Mouse (Mus musculus) heart, embryonic 13.5 days (tissue): ENCODE measurements at regions not wholly inside any gene's neighbourhood (a gene's known extent, or its start where the extent isn't known, plus 50 kb on each side); places are given as distances from the start of the nearest gene placed in this dataset.

Experiments used
- ATAC-seq: fragments of 200-750 bp; cut with Nextera tagmentation; 2 replicates; pipeline ENCODE4 v1.8.0; 2017; ENCODE audit warnings: moderate TSS enrichment; ENCODE audit not compliant: insufficient number of reproducible peaks, low FRiP score, low TSS enrichment; ENCODE audit errors: extremely low read depth
- H3K27ac ChIP-seq: fragments of 300-500 bp; sonication (generic); replicated peaks from 2 replicates; pipeline ENCODE4 v1.5.1; 2015; ENCODE audit warnings: moderate library complexity, mild to moderate bottlenecking, inconsistent platforms
- H3K27me3 ChIP-seq: fragments of 300-500 bp; sonication (generic); replicated peaks from 2 replicates; pipeline ENCODE4 v1.6.1; 2015; ENCODE audit warnings: mild to moderate bottlenecking, inconsistent platforms
- H3K36me3 ChIP-seq: fragments of 300-500 bp; sonication (generic); 2 replicates; pipeline ENCODE4 v1.6.1; 2015; ENCODE audit warnings: mild to moderate bottlenecking, inconsistent platforms
- H3K4me1 ChIP-seq: fragments of 300-500 bp; sonication (generic); 2 replicates; pipeline ENCODE4 v1.6.1; 2015; ENCODE audit warnings: inconsistent platforms
- H3K4me2 ChIP-seq: fragments of 300-500 bp; sonication (generic); 2 replicates; pipeline ENCODE4 v1.6.1; 2015; ENCODE audit warnings: inconsistent platforms, mild to moderate bottlenecking, moderate library complexity
- H3K4me3 ChIP-seq: fragments of 300-500 bp; sonication (generic); 2 replicates; pipeline ENCODE4 v1.5.1; 2015; ENCODE audit warnings: moderate library complexity, mild to moderate bottlenecking, inconsistent platforms
- H3K9ac ChIP-seq: fragments of 300-500 bp; sonication (generic); 2 replicates; pipeline ENCODE4 v1.6.1; 2015; ENCODE audit warnings: inconsistent platforms, mild to moderate bottlenecking, moderate library complexity
- H3K9me3 ChIP-seq: fragments of 300-500 bp; sonication (generic); 2 replicates; pipeline ENCODE4 v1.6.1; 2016; ENCODE audit warnings: inconsistent platforms
- WGBS: fragments of 180-500 bp; shearing (Covaris S2); methylation state at CpG from one replicate; pipeline ENCODE4 v1.1.7; 2015; ENCODE audit warnings: mixed read lengths; 5-methylcytosine and 5-hydroxymethylcytosine counted together

DNA sequence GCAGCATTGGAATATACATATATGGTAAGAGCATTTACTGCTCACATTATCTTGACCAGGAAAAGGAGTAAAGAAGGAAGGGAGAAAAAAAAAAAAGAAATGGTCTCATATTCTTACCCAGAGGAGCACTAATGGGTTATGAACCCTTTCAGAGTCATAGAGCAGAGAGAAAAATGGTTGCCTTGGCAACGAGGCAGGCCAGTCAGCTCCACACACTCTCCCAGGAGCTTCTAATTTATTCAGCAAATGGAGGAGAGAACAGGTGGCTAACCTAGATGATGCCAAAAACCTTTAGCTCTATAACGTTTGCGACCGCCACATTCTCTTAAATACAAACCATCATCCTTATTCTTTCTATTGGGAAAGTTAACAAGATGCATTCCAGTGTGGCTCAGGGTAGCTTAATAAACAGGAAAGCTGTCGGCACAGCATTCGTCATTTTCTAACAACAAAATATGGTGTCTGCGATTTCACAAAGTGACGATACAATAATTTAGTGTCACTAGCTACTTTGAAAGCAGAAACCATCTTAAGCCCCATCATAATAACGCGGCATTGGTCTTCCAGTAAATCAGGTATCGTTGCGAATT lies 394.1 kb downstream of the Basp1 start:
- no peak overlapping the region for H3K4me3 ChIP-seq
- peaks cover 2% of the 10 kb centered on the region; the same call in 1 of the 2 replicates for H3K9me3 ChIP-seq
- H3K4me2 ChIP-seq = no peak overlapping the region
- no peak overlapping the region for H3K27ac ChIP-seq
- no peak overlapping the region for H3K9ac ChIP-seq
- ATAC-seq = no peak
- no peaks in the 10 kb centered on the region for H3K36me3 ChIP-seq
- 80% methylated on average over 12 of the region's 12 CpGs for WGBS
- no peaks in the 10 kb centered on the region for H3K4me1 ChIP-seq
- H3K27me3 ChIP-seq = no peaks in the 10 kb centered on the region

DNA sequence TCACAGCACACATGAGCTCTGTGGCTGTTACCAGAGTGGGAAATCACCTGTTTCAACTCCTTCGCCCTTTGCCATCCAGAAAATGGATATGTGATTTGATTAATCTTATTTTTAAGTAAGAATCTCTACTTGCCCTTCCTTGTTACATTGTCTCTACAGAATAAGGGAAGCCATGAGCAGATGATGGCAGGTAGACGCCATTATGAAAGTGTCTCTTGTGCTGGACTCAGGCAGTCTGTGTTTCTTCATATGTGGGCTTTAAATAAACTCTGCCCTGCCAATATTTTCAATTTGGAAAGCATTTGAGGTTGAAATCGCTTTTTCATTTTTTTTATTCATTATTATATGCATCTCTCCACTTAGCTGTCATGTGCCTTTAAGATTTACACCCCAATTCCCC lies 394.6 kb downstream of the Basp1 start:
- 65% methylated on average over 3 of the region's 3 CpGs for WGBS
- H3K9ac ChIP-seq = no peak overlapping the region
- no peak overlapping the region for H3K4me2 ChIP-seq
- peaks cover 2% of the 10 kb centered on the region; the same call in 1 of the 2 replicates for H3K9me3 ChIP-seq
- ATAC-seq = no peak
- no peaks in the 10 kb centered on the region for H3K4me1 ChIP-seq
- H3K27me3 ChIP-seq = no peaks in the 10 kb centered on the region
- H3K4me3 ChIP-seq = no peak overlapping the region
- H3K36me3 ChIP-seq = no peaks in the 10 kb centered on the region
- no peak overlapping the region for H3K27ac ChIP-seq

DNA sequence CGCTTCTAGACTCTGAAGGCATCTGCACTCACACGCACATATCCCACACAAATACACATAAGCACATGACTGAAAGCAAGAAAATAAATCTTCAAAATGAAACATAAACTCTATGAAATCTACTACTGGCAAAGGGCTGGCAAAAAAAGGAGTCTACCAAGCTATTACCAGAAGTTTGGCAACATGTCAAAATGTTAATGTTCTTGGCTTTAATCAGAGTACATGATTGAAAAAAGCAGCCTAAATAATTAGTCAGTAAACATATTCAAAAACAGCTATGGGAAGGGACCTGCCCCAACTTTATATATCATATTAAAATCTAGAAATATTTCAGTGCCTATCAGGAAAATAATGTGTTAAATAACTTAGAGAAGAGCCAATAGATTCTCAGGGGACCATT lies 405.8 kb downstream of the Basp1 start:
- no peak overlapping the region for H3K4me3 ChIP-seq
- H3K4me1 ChIP-seq = no peaks in the 10 kb centered on the region
- 90% methylated on average over 2 of the region's 2 CpGs for WGBS
- no peak overlapping the region for H3K4me2 ChIP-seq
- no peak overlapping the region for H3K27ac ChIP-seq
- H3K36me3 ChIP-seq = no peaks in the 10 kb centered on the region
- H3K27me3 ChIP-seq = no peaks in the 10 kb centered on the region
- no peak overlapping the region for H3K9ac ChIP-seq
- ATAC-seq = no peak
- H3K9me3 ChIP-seq = 0 out of 2 replicates have a peak, but pooled peaks cover 4% of the 10 kb centered on the region

DNA sequence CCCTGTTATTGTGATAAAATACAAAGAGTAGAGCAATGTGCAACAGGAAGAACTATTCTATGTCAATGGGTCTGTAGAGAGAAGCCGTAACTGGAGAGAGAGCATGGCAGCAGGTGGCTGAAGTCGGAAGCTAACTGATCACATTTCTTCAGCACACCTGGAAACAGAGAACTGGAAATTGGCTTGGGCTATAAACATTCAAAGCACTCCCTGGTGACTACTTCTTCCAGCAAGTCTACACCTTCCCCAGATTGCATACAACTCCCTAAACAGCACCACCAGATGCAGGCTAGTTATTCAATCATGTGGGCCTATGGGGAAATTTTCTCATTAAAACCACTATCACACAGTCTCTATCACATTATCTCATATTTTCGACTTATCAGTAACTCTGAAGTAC lies 413.4 kb downstream of the Basp1 start:
- H3K9ac ChIP-seq = no peak overlapping the region
- H3K9me3 ChIP-seq = no peaks in the 10 kb centered on the region
- H3K4me3 ChIP-seq = no peak overlapping the region
- H3K27me3 ChIP-seq = no peaks in the 10 kb centered on the region
- no peaks in the 10 kb centered on the region for H3K36me3 ChIP-seq
- no peak overlapping the region for H3K4me2 ChIP-seq
- no peak overlapping the region for H3K27ac ChIP-seq
- ATAC-seq = no peak
- WGBS = 76% methylated on average over 3 of the region's 3 CpGs
- H3K4me1 ChIP-seq = no peaks in the 10 kb centered on the region

DNA sequence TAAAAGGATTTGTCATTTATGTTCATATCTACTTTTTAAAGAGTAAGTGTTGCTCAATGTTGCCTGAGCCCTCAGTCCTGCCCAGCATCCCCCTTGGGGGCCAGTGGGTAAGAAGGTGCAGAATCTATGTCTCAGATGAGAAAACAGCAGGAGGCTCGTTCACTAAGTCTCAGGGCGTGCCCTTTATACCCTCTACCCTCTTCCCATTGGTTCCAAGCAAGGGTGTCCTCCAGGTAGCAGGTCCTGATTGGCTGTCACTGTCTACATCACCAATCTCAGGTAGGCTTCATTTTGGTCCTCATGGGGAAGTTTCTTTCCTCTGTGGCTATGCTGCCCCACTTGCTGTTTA lies 420.3 kb downstream of the Basp1 start:
- Histone ChIP-seq H3K36me3 (no peaks in the 10 kb centered on the region), H3K27ac (no peak overlapping the region), H3K9me3 (no peaks in the 10 kb centered on the region), H3K4me2 (no peak overlapping the region), H3K4me1 (no peaks in the 10 kb centered on the region), H3K27me3 (no peaks in the 10 kb centered on the region), H3K4me3 (no peak overlapping the region), H3K9ac (no peak overlapping the region)
- ATAC-seq = no peak
- WGBS = 63% methylated on average over 2 of the region's 2 CpGs

DNA sequence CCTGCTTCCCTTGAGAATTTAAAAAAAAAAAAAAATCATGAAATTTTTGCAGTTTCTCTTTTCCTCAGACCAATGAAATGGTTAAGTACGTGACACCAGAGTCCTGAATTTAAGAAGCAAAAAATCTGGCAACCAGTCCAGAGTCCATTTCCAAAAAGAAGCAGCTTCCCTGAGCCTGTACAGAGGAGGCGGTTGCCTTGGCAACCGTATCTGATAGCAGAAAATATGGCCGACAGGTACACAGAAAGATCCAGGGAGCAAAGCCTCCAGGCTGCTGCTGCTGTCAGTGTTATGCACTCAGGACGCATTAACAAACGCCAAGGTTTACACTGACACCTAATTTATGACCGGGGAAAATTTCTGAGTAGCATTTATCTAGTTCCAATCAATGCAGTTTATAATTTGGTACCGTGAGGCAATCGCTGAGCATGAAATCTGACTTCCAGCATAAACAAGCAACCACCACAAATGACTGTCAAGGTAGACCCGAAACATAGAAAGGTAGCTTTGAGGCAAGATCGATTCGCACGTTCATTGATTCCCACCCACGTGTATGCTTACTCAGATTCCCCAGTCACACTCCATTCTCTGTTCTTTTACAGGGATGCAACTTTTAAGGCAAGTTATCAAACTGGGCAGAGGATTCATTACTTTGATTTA lies 420.8 kb downstream of the Basp1 start:
- WGBS = 77% methylated on average over 14 of the region's 14 CpGs
- Histone ChIP-seq H3K27me3 (no peaks in the 10 kb centered on the region), H3K4me2 (no peak overlapping the region), H3K9me3 (no peaks in the 10 kb centered on the region), H3K36me3 (no peaks in the 10 kb centered on the region), H3K9ac (no peak overlapping the region), H3K27ac (no peak overlapping the region), H3K4me3 (no peak overlapping the region), H3K4me1 (no peaks in the 10 kb centered on the region)
- no peak for ATAC-seq

DNA sequence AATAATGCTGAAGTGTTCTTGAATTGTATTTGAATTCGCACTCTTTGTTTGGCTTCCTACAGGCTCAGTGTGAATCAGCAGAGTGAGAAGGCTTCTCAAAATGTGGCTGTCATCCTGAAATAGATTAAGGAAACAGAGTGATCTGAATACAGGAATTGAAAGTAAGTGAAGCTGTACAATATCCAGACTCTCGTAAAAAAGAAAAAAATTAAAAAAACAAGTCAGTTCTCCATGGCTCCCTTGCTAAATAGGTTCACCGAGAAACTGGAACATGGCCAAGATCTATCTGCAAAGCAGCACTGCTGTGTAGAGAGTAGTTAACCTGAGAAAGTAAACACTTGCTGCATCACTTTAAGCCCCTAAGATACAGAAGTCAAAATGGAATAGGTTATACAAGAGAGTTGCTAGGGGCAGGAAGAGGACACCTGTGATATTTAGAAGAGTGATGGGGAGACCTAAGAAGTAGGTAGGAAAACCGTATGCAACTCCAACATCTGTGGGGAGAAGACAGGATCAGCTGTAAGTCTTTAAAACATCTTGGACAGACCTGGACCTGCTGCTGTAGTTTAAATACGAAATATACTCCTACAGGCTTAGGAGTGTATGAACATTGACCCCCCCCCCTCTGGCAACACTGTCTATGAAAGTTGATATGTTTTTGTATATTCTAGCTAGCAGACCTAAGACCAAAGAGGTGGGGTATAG lies 423.3 kb downstream of the Basp1 start:
- Histone ChIP-seq H3K4me3 (no peak overlapping the region), H3K4me1 (no peaks in the 10 kb centered on the region), H3K27me3 (no peaks in the 10 kb centered on the region), H3K4me2 (no peak overlapping the region), H3K36me3 (no peaks in the 10 kb centered on the region), H3K9ac (no peak overlapping the region), H3K27ac (no peak overlapping the region), H3K9me3 (no peaks in the 10 kb centered on the region)
- WGBS = 58% methylated on average over 5 of the region's 5 CpGs
- no peak for ATAC-seq

DNA sequence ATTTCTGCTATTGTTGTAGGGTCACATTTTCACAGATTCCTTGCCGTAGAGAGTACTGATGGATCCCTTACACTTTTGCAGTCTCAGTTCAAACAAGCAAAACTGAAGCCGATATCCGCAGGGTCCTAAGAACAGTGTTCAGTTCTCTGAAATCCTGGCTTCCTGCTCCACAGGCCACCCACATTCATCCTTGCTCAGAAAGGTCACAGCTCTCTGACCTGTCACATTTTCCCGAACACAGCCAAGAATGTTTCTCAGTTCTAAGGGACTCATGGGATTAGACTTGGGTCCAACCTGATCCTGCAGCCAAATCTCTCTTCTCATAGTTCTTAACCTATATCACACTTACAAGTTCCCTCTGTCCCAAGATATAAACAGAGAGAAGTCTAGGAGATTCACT lies 432.7 kb downstream of the Basp1 start:
- Histone ChIP-seq H3K4me3 (no peak overlapping the region), H3K27me3 (no peaks in the 10 kb centered on the region), H3K9me3 (no peaks in the 10 kb centered on the region), H3K4me2 (no peak overlapping the region), H3K9ac (no peak overlapping the region), H3K4me1 (no peaks in the 10 kb centered on the region), H3K36me3 (no peaks in the 10 kb centered on the region), H3K27ac (no peak overlapping the region)
- no peak for ATAC-seq
- 52% methylated on average over 4 of the region's 4 CpGs for WGBS

DNA sequence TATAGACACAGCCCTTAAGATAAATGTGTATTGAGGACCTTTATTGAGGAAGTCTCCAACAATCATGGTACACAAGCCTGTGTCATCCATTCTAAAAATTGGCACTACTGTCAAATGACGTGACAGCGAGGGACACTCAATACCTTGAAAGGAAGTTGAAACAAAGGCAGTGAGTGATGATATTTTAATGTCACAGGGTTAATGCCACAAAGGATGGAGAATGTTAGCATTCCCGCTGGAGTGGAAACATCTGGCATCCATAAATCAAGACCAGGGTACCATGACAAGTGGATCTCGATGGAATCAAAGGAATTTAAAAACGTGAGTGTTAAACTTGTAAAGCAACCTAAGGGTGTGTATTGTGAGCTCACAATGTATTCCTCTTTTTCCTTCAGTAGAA lies 441.5 kb downstream of the Basp1 start:
- no peak overlapping the region for H3K4me3 ChIP-seq
- H3K4me1 ChIP-seq = peaks cover 5% of the 10 kb centered on the region
- H3K9me3 ChIP-seq = no peaks in the 10 kb centered on the region
- H3K27me3 ChIP-seq = no peaks in the 10 kb centered on the region
- H3K9ac ChIP-seq = no peak overlapping the region
- no peaks in the 10 kb centered on the region for H3K36me3 ChIP-seq
- H3K27ac ChIP-seq = no peak overlapping the region
- no peak for ATAC-seq
- 36% methylated on average over 5 of the region's 5 CpGs for WGBS
- H3K4me2 ChIP-seq = no peak overlapping the region

DNA sequence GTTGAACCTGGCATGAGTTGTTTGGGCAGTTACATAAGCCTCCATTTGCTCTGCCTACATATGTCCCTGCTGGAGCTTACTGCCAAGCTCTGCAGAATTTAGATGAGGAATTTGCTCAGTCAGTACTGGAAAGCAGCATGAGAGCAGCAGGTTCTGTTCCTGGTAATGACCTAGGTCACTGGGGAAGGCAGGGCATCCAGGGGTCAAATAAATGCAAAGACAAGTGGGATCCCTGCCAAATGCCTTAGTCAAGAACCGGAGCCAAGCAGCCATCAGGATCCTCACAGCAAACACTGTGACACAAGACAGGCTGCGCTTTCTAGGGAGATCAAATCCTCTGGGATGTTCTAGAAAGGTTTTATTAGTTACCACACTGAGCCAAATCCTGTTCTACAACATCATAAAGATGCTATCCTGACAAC lies 444.2 kb downstream of the Basp1 start:
- 33% methylated on average over 2 of the region's 2 CpGs for WGBS
- H3K9ac ChIP-seq = no peak overlapping the region
- H3K27ac ChIP-seq = no peak overlapping the region
- no peak for ATAC-seq
- H3K4me3 ChIP-seq = no peak overlapping the region
- H3K9me3 ChIP-seq = no peaks in the 10 kb centered on the region
- H3K4me1 ChIP-seq = peaks cover 5% of the 10 kb centered on the region
- H3K4me2 ChIP-seq = no peak overlapping the region
- H3K36me3 ChIP-seq = no peaks in the 10 kb centered on the region
- H3K27me3 ChIP-seq = no peaks in the 10 kb centered on the region

DNA sequence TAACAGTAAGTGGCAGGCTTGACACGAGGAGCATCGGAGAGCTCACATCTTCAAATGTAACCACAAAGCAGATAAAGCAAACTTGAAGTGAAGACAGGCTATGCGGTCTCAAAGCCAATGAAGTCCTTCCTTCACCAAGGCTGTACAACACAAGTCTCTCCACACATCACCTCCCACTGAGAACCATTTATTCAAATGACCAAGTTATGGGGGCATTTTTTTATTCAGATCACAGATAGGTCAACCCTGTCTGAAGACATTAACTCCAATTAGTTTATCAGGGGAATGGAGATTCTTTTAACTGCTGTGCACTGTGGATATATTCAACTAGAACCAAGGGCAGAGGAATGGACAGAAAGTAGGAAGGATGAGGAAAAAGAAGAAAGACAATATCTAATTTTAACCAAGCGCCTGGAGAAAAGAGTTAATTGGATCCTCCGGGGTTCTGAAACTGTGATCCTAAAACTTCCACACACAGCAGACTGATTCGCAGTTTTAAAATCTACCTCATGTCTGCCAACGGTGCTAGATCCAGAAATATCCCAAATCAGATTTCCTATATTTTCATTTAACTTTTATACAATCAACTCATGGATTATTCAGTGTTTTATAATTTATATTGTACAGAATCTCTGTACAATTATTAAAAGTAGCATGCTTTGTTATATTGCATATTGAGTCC lies 444.8 kb downstream of the Basp1 start:
- Histone ChIP-seq H3K27me3 (no peaks in the 10 kb centered on the region), H3K9ac (no peak overlapping the region), H3K4me3 (no peak overlapping the region), H3K36me3 (no peaks in the 10 kb centered on the region), H3K27ac (no peak overlapping the region), H3K4me1 (peaks cover 5% of the 10 kb centered on the region), H3K4me2 (no peak overlapping the region), H3K9me3 (no peaks in the 10 kb centered on the region)
- WGBS = 80% methylated on average over 7 of the region's 7 CpGs
- no peak for ATAC-seq
